In genomic region chr4:13131463-13131862, GRCm38 (mm10) we compare ENCODE assay signal across 31 mouse cellular contexts.
"Had no signal": no experiment of that assay in that cellular context is flagged by ENCODE, and none has a peak within 500 bp of the region (broad histone marks: within the 10 kb centered on the region; RNA-seq: fewer than 3 reads in every experiment).

No protein-coding gene starts in this region.

- ATAC-seq: liver, embryonic 12.5 days; liver, postnatal 0 days; midbrain, embryonic 15.5 days; midbrain, embryonic 16.5 days had no signal

- H3K36me3 ChIP-seq: limb, embryonic 10.5 days; limb, embryonic 12.5 days; limb, embryonic 13.5 days; limb, embryonic 15.5 days; liver, embryonic 12.5 days; liver, embryonic 13.5 days; liver, embryonic 15.5 days; lung, embryonic 15.5 days; midbrain, embryonic 10.5 days; midbrain, embryonic 12.5 days; midbrain, embryonic 15.5 days; neural tube, embryonic 12.5 days; neural tube, embryonic 13.5 days had no signal

- H3K4me2 ChIP-seq: limb, embryonic 12.5 days; limb, embryonic 13.5 days; limb, embryonic 15.5 days; liver, embryonic 11.5 days; liver, embryonic 12.5 days; liver, embryonic 13.5 days; liver, embryonic 15.5 days; lung, embryonic 14.5 days; lung, embryonic 15.5 days; midbrain, embryonic 12.5 days; midbrain, embryonic 15.5 days; neural tube, embryonic 12.5 days; neural tube, embryonic 13.5 days had no signal

- H3K9me3 ChIP-seq: limb, embryonic 10.5 days; limb, embryonic 12.5 days; limb, embryonic 13.5 days; limb, embryonic 15.5 days; liver, embryonic 12.5 days; liver, embryonic 13.5 days; liver, embryonic 15.5 days; lung, embryonic 15.5 days; megakaryocyte, embryonic 14.5 days; midbrain, embryonic 10.5 days; midbrain, embryonic 12.5 days; midbrain, embryonic 15.5 days; neural tube, embryonic 12.5 days; neural tube, embryonic 13.5 days had no signal

- H3K27me3 ChIP-seq: limb, embryonic 12.5 days; limb, embryonic 13.5 days; limb, embryonic 15.5 days; liver, embryonic 12.5 days; liver, embryonic 13.5 days; liver, embryonic 15.5 days; lung, embryonic 15.5 days; megakaryocyte, embryonic 14.5 days; midbrain, embryonic 12.5 days; midbrain, embryonic 15.5 days; neural tube, embryonic 12.5 days; neural tube, embryonic 13.5 days had no signal

- H3K9ac ChIP-seq: limb, embryonic 12.5 days; limb, embryonic 13.5 days; limb, embryonic 15.5 days; liver, embryonic 12.5 days; liver, embryonic 13.5 days; liver, embryonic 14.5 days; liver, embryonic 15.5 days; liver, postnatal 0 days; lung, embryonic 14.5 days; lung, embryonic 15.5 days; midbrain, embryonic 12.5 days; midbrain, embryonic 15.5 days; neural tube, embryonic 12.5 days; neural tube, embryonic 13.5 days had no signal

- DNase-seq: left cerebral cortex, postnatal 4 days; liver; liver, embryonic 13.5 days; liver, postnatal 0 days; lung, adult 18-20 months; lung, adult 2 months; lung, embryonic 14.5 days; lung, postnatal 10 days; lung, postnatal 14 days; lung, postnatal 36 days; lung, postnatal 4 days; midbrain, embryonic 14.5 days had no signal

- H3K4me3 ChIP-seq: left cerebral cortex, adult 2 months; limb, embryonic 10.5 days; limb, embryonic 12.5 days; limb, embryonic 13.5 days; limb, embryonic 15.5 days; liver, embryonic 12.5 days; liver, embryonic 13.5 days; liver, embryonic 15.5 days; lung, embryonic 15.5 days; megakaryocyte, embryonic 14.5 days; midbrain, embryonic 10.5 days; midbrain, embryonic 12.5 days; midbrain, embryonic 15.5 days; myocyte; neural tube, embryonic 12.5 days; neural tube, embryonic 13.5 days had no signal

- H3K4me1 ChIP-seq: limb, embryonic 10.5 days; limb, embryonic 12.5 days; limb, embryonic 15.5 days; liver, embryonic 12.5 days; liver, embryonic 13.5 days; liver, embryonic 15.5 days; lung, embryonic 15.5 days; megakaryocyte, embryonic 14.5 days; midbrain, embryonic 10.5 days; midbrain, embryonic 12.5 days; midbrain, embryonic 15.5 days; neural tube, embryonic 12.5 days; neural tube, embryonic 13.5 days had no signal

- H3K27ac ChIP-seq: left cerebral cortex, adult 2 months; limb, embryonic 10.5 days; limb, embryonic 12.5 days; limb, embryonic 13.5 days; limb, embryonic 15.5 days; liver, embryonic 12.5 days; liver, embryonic 13.5 days; liver, embryonic 14.5 days; liver, embryonic 15.5 days; lung, embryonic 15.5 days; macrophage; midbrain, embryonic 10.5 days; midbrain, embryonic 12.5 days; midbrain, embryonic 15.5 days; neural tube, embryonic 12.5 days; neural tube, embryonic 13.5 days had no signal
